Mouse (Mus musculus): ENCODE results near the gene Adcy3.

DNA sequence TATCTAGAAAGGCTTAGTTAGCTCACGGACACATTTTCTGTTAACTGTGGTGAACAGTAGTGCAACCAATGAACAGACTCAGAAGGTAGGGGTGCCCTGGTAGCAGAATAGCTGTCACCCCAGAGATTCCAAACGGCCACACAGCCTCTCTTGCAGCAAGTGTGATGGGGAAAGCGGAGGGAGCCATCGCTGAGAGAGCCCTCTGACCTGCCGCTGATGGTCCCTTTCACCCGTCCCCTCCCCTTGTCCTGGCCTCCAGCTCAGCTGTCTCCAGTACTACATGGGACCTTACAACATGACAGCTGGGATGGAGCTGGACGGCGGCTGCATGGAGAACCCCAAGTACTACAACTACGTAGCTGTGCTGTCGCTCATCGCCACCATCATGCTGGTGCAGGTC, 73.2 kb downstream of the Adcy3 start:
- TF ChIP-seq CTCF (IDR thresholded peaks at IDR 0.05; ENCODE audit: borderline replicate concordance, insufficient read depth, low read length) (no peak), POLR2A (IDR thresholded peaks at IDR 0.05; ENCODE audit: low read depth, low read length) (no peak)
